Mouse (Mus musculus) neutrophil, adult 5-6 weeks (primary cell): ENCODE data around the gene Bmpr1b. TPM values are rescaled to one million over a fixed set of nuclear protein-coding genes. Genes with fewer than 3 reads are reported as not detected.

Source experiments
- ATAC-seq: fragments of 151-379, 151-347 bp; 2 replicates; pipeline ENCODE4 v1.8.0; 2017; ENCODE audit warnings: mild to moderate bottlenecking, moderate TSS enrichment; ENCODE audit not compliant: insufficient number of reproducible peaks, poor library complexity, low FRiP score, severe bottlenecking; ENCODE audit errors: extremely low read depth
- total RNA-seq: library from RNA; stranded (forward); fragments of 200-1000 nt; gene quantifications from 2 replicates; pipeline ENCODE4 v1.2.3, GENCODE M21; 2017

The Bmpr1b gene
- total RNA-seq, 1 experiment from 2014 or later: not detected

- no peak for ATAC-seq
These were observed 375.5 kb downstream of the Bmpr1b start for GRCm38 (mm10) chr3:141793755-141794154.

- no peak for ATAC-seq
These were observed 377.1 kb downstream of the Bmpr1b start for GRCm38 (mm10) chr3:141792106-141792505.

- no peak for ATAC-seq
These were observed 378.0 kb downstream of the Bmpr1b start for GRCm38 (mm10) chr3:141791026-141791780.

Other genes starting within 250 kb of the Bmpr1b start
- gene Pdlim5, start 226.3 kb upstream of the Bmpr1b start, total RNA-seq: 57.5 and 69.4 TPM in 2 replicates